Mouse (Mus musculus): ENCODE measurements at regions not wholly inside any gene's neighbourhood (a gene's known extent, or its start where the extent isn't known, plus 50 kb on each side); places are given as distances from the start of the nearest gene placed in this dataset.
A peak's percentile ranks its signal among the peaks of the same experiment; 100 is the strongest.

DNA sequence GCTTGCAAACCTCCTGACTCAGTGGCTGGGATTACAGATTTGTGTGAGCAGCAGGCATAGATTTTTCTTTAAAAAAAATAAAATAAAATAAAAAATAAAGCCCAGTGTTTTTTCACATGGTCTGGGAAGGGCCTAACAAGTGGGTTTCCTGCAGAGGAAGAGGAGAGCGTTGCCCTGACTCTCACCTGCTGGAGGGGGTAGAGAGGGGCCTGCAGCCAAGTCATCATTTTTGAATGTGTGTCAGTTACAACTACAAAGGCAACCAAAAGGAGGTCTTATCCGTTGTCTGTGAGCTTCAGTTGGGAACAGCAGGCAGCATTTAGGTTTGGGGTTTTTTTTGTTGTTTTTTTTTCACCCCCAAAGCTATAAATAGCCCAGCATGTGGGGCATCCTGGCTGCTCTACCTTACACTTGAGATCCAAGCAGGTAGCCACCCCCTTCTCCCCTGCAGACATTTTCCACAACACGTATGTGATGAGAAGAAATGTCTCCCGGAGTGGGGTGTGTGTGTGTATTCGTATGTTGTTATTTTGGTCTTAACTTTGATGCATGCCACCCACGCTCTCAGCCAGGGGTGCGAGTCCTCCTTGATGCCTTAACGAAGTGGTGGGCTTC is 285.7 kb upstream of the 4930412O13Rik start:
- no peak overlapping the region for H3K9ac ChIP-seq (ENCODE audit: low read length)
- H3K36me3 ChIP-seq (ENCODE audit: control insufficient read depth, insufficient read depth, low read length) = no peaks in the 10 kb centered on the region
- no peak overlapping the region for H3K4me3 ChIP-seq (ENCODE audit: control insufficient read depth in 1 of 2, insufficient read depth in 1 of 2, low read depth in 1 of 2, low read length in 2 of 2)
- WGBS = 67% methylated on average over 8 of the region's 8 CpGs
- H3K27me3 ChIP-seq (ENCODE audit: control insufficient read depth, insufficient read depth, low read length) = no peaks in the 10 kb centered on the region
- no peaks in the 10 kb centered on the region; the same call in 1 of the 2 replicates for H3K9me3 ChIP-seq (ENCODE audit: control insufficient read depth, low read length)
- H3K4me2 ChIP-seq (ENCODE audit: low read length) = no peak overlapping the region
- H3K27ac ChIP-seq (replicated peaks in 1 of 2; ENCODE audit: control insufficient read depth in 1 of 2, insufficient read depth in 1 of 2, low read depth in 2 of 2, low read length in 2 of 2) = no peak overlapping the region
- peaks cover 0 to 5% of the 10 kb centered on the region in 2 experiments; a peak in 1 of 4 replicates for H3K4me1 ChIP-seq (ENCODE audit: control insufficient read depth in 2 of 2, insufficient read depth in 2 of 2, low read length in 2 of 2)
- ATAC-seq (ENCODE audit: insufficient number of reproducible peaks, insufficient read depth, low FRiP score, low read depth) = no peak

DNA sequence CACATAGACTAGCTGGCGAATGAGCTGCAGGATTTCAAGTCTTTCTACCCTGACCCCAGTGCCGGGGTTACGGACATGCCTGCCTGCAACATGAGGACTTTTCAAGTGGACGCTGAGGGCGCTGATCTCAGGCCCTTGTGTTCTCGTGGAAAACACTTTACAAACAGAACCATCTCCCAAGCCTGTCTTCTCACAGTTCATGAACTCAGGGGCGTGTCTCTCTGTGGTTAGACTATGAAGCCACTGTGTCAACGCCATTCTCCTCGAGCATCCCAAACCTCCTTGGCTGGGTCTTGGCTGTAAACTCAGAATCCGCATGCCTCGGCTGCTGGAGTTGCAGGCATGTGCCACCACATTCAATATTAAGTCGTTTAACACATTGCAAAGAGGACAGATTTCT is 284.9 kb upstream of the 4930412O13Rik start:
- H3K27me3 ChIP-seq (ENCODE audit: control insufficient read depth, insufficient read depth, low read length) = no peaks in the 10 kb centered on the region
- H3K27ac ChIP-seq (replicated peaks in 1 of 2; ENCODE audit: control insufficient read depth in 1 of 2, insufficient read depth in 1 of 2, low read depth in 2 of 2, low read length in 2 of 2) = no peak overlapping the region
- peaks cover 0 to 5% of the 10 kb centered on the region in 2 experiments; a peak in 1 of 4 replicates for H3K4me1 ChIP-seq (ENCODE audit: control insufficient read depth in 2 of 2, insufficient read depth in 2 of 2, low read length in 2 of 2)
- 46% methylated on average over 12 of the region's 12 CpGs for WGBS
- no peak overlapping the region for H3K9ac ChIP-seq (ENCODE audit: low read length)
- no peak overlapping the region for H3K4me3 ChIP-seq (ENCODE audit: control insufficient read depth in 1 of 2, insufficient read depth in 1 of 2, low read depth in 1 of 2, low read length in 2 of 2)
- ATAC-seq (ENCODE audit: insufficient number of reproducible peaks, insufficient read depth, low FRiP score, low read depth) = no peak
- no peaks in the 10 kb centered on the region for H3K36me3 ChIP-seq (ENCODE audit: control insufficient read depth, insufficient read depth, low read length)
- no peaks in the 10 kb centered on the region; the same call in 1 of the 2 replicates for H3K9me3 ChIP-seq (ENCODE audit: control insufficient read depth, low read length)
- no peak overlapping the region for H3K4me2 ChIP-seq (ENCODE audit: low read length)

DNA sequence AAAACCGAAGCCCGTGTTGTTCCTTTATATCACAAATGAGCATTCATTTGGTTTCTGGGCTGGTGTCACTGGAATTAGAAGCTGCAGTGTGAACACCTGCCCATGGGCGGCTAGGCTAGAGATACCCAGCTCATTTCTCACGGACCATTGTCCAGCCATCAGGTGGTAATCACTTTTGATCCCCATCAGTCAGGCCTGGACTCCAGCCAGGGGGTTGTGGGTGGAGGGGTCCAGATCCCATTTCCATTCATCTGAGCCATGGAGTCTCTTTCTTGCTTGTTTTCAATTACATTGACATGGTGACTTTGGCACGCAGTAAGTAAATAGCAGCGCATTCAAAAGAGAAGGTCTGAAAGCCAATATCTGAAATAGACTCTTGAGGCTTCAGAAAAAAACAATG is 276.1 kb upstream of the 4930412O13Rik start:
- no peaks in the 10 kb centered on the region for H3K36me3 ChIP-seq (ENCODE audit: control insufficient read depth, insufficient read depth, low read length)
- H3K9me3 ChIP-seq (ENCODE audit: control insufficient read depth, low read length) = no peaks in the 10 kb centered on the region
- H3K4me3 ChIP-seq (ENCODE audit: control insufficient read depth in 1 of 2, insufficient read depth in 1 of 2, low read depth in 1 of 2, low read length in 2 of 2) = no peak overlapping the region
- no peak overlapping the region for H3K27ac ChIP-seq (replicated peaks in 1 of 2; ENCODE audit: control insufficient read depth in 1 of 2, insufficient read depth in 1 of 2, low read depth in 2 of 2, low read length in 2 of 2)
- 83% methylated on average over 6 of the region's 6 CpGs for WGBS
- ATAC-seq (ENCODE audit: insufficient number of reproducible peaks, insufficient read depth, low FRiP score, low read depth) = no peak
- H3K4me1 ChIP-seq (ENCODE audit: control insufficient read depth in 2 of 2, insufficient read depth in 2 of 2, low read length in 2 of 2) = no peaks in the 10 kb centered on the region
- H3K4me2 ChIP-seq (ENCODE audit: low read length) = no peak overlapping the region
- no peaks in the 10 kb centered on the region for H3K27me3 ChIP-seq (ENCODE audit: control insufficient read depth, insufficient read depth, low read length)
- no peak overlapping the region for H3K9ac ChIP-seq (ENCODE audit: low read length)

DNA sequence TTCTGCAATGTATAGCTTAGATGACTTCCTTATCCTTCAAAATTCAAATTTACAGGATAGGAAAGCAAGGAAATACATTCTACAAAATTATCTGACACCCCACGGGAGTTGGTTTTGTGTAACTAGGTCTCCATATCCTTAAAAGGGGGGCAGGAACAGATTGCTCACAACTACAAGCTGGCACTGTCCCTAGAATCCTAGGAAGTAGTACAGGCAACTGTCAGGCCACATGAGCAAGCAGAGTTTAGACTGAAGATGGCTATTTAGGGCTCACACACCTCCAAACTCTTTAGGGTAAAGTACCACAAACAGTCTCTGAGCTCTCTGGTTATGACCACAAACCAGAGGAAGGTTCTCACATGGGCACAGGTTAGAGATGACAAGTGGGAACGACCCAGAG is 273.5 kb upstream of the 4930412O13Rik start:
- Histone ChIP-seq H3K27me3 (ENCODE audit: control insufficient read depth, insufficient read depth, low read length) (no peaks in the 10 kb centered on the region), H3K4me2 (ENCODE audit: low read length) (no peak overlapping the region), H3K9me3 (ENCODE audit: control insufficient read depth, low read length) (no peaks in the 10 kb centered on the region), H3K36me3 (ENCODE audit: control insufficient read depth, insufficient read depth, low read length) (no peaks in the 10 kb centered on the region), H3K4me3 (ENCODE audit: control insufficient read depth in 1 of 2, insufficient read depth in 1 of 2, low read depth in 1 of 2, low read length in 2 of 2) (no peak overlapping the region), H3K27ac (replicated peaks in 1 of 2; ENCODE audit: control insufficient read depth in 1 of 2, insufficient read depth in 1 of 2, low read depth in 2 of 2, low read length in 2 of 2) (no peak overlapping the region), H3K9ac (ENCODE audit: low read length) (no peak overlapping the region), H3K4me1 (ENCODE audit: control insufficient read depth in 2 of 2, insufficient read depth in 2 of 2, low read length in 2 of 2) (no peaks in the 10 kb centered on the region)
- ATAC-seq (ENCODE audit: insufficient number of reproducible peaks, insufficient read depth, low FRiP score, low read depth) = no peak
- WGBS = 81% methylated on average over 2 of the region's 2 CpGs

DNA sequence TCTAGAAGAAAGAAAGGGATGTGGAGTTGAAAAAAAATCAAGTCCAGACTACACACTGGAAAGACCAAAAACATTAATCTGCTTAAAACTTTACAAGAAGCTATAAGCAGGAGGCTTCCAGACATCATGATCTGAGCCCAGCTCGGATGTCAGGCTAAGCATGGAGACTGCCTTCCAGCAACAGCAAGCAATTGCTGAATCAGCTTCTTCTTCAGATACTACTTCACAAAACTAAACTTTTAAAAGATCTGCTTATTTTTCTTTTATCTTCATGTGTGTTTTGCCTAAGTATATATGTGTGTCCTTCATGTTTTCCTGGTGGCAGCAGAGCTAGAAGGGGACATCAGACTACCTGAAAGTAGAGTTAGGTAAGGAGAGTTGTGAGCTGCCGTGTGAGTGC is 266.6 kb upstream of the 4930412O13Rik start:
- 74% methylated on average over 2 of the region's 2 CpGs for WGBS
- ATAC-seq (ENCODE audit: insufficient number of reproducible peaks, insufficient read depth, low FRiP score, low read depth) = no peak
- H3K9me3 ChIP-seq (ENCODE audit: control insufficient read depth, low read length) = no peaks in the 10 kb centered on the region
- no peaks in the 10 kb centered on the region for H3K27me3 ChIP-seq (ENCODE audit: control insufficient read depth, insufficient read depth, low read length)
- no peak overlapping the region for H3K4me3 ChIP-seq (ENCODE audit: control insufficient read depth in 1 of 2, insufficient read depth in 1 of 2, low read depth in 1 of 2, low read length in 2 of 2)
- no peaks in the 10 kb centered on the region for H3K36me3 ChIP-seq (ENCODE audit: control insufficient read depth, insufficient read depth, low read length)
- H3K9ac ChIP-seq (ENCODE audit: low read length) = no peak overlapping the region
- no peaks in the 10 kb centered on the region for H3K4me1 ChIP-seq (ENCODE audit: control insufficient read depth in 2 of 2, insufficient read depth in 2 of 2, low read length in 2 of 2)
- H3K27ac ChIP-seq (replicated peaks in 1 of 2; ENCODE audit: control insufficient read depth in 1 of 2, insufficient read depth in 1 of 2, low read depth in 2 of 2, low read length in 2 of 2) = no peak overlapping the region
- H3K4me2 ChIP-seq (ENCODE audit: low read length) = no peak overlapping the region

DNA sequence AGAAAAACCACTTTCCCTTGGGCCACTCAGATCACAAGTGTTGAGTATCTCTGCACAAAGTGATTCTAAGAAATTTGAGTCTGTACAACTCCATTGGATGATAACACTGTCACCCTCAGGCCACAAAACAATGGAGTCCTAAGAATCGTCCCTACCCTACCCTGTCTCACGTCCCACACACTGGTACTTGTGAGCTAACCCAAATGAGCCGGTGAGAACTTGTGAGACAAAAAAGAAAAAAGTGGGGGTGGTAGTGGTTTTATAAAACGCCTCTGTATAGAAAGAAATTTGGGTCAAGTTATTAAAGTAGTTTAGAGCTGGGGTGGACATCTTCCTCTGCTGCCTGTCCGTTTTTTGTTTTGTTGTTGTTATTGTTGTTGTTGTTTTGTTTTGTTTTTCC is 264.8 kb upstream of the 4930412O13Rik start:
- no peaks in the 10 kb centered on the region for H3K9me3 ChIP-seq (ENCODE audit: control insufficient read depth, low read length)
- no peak overlapping the region for H3K9ac ChIP-seq (ENCODE audit: low read length)
- peaks cover 4 to 10% of the 10 kb centered on the region in 2 experiments; a peak in 3 of 4 replicates for H3K4me1 ChIP-seq (ENCODE audit: control insufficient read depth in 2 of 2, insufficient read depth in 2 of 2, low read length in 2 of 2)
- 66% methylated on average over 5 of the region's 5 CpGs for WGBS
- H3K4me2 ChIP-seq (ENCODE audit: low read length) = no peak overlapping the region
- no peak overlapping the region for H3K27ac ChIP-seq (replicated peaks in 1 of 2; ENCODE audit: control insufficient read depth in 1 of 2, insufficient read depth in 1 of 2, low read depth in 2 of 2, low read length in 2 of 2)
- H3K27me3 ChIP-seq (ENCODE audit: control insufficient read depth, insufficient read depth, low read length) = no peaks in the 10 kb centered on the region
- no peak overlapping the region for H3K4me3 ChIP-seq (ENCODE audit: control insufficient read depth in 1 of 2, insufficient read depth in 1 of 2, low read depth in 1 of 2, low read length in 2 of 2)
- no peaks in the 10 kb centered on the region for H3K36me3 ChIP-seq (ENCODE audit: control insufficient read depth, insufficient read depth, low read length)
- ATAC-seq (ENCODE audit: insufficient number of reproducible peaks, insufficient read depth, low FRiP score, low read depth) = no peak

DNA sequence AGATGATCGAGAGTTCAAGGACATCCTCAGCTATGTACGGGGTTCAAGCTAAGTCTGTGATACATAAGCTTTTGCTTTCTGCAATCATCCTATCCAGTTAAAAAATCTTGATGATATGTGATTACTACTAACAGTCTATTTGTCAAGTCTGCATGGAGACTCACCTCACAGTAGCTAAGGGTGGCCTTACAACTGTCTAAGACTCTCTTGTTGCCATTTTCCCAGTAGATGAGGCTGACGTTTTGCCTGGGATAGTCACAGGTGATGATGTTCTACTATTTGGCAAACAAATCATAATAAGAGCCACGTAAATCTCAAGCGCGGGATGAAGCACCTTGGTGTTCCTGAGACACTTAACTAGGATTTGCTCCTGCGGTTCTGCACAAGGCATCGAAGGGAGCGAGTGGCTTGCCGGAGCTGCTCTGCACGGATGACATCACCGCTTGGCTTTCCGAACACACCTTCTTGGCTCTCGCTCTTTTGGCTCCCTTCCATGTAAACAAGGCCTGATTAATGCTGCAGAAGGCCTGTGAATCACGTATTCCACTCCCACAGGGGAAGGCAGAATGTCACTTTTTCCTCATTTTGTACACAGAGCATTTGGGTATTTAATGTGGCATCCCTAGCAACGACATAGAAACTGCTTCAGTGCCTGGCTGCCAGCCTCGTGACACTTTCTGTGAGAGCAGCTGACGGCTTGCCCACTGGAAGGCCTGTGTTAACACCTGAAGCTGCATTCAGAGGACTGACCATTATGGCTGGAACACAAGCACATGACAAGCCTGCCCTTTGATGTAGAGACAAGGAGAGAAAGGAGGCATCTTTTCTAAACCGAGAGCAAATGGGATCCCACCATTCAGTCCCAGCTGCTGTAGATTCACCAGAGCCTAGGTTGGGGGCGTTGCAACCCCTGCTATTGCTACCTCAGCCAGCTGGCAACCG is 260.5 kb upstream of the 4930412O13Rik start:
- Histone ChIP-seq H3K36me3 (ENCODE audit: control insufficient read depth, insufficient read depth, low read length) (no peaks in the 10 kb centered on the region), H3K4me2 (ENCODE audit: low read length) (no peak overlapping the region), H3K4me3 (ENCODE audit: control insufficient read depth in 1 of 2, insufficient read depth in 1 of 2, low read depth in 1 of 2, low read length in 2 of 2) (no peak overlapping the region), H3K27ac (replicated peaks in 1 of 2; ENCODE audit: control insufficient read depth in 1 of 2, insufficient read depth in 1 of 2, low read depth in 2 of 2, low read length in 2 of 2) (no peak overlapping the region), H3K9me3 (ENCODE audit: control insufficient read depth, low read length) (no peaks in the 10 kb centered on the region), H3K27me3 (ENCODE audit: control insufficient read depth, insufficient read depth, low read length) (no peaks in the 10 kb centered on the region), H3K9ac (ENCODE audit: low read length) (no peak overlapping the region), H3K4me1 (ENCODE audit: control insufficient read depth in 2 of 2, insufficient read depth in 2 of 2, low read length in 2 of 2) (peaks cover 4 to 10% of the 10 kb centered on the region in 2 experiments; a peak in 3 of 4 replicates)
- ATAC-seq (ENCODE audit: insufficient number of reproducible peaks, insufficient read depth, low FRiP score, low read depth) = peak; percentile 56
- WGBS = 57% methylated on average over 21 of the region's 21 CpGs

All from heart, embryonic 14.5 days (tissue).